Mouse (Mus musculus) heart, postnatal 0 days (tissue): ENCODE results near the gene Olig2. TPM values are rescaled to one million over a fixed set of nuclear protein-coding genes. Genes with fewer than 3 reads are reported as not detected.
A peak's percentile ranks its signal among the peaks of the same experiment; 100 is the strongest.

Experiments used
- ATAC-seq: fragments of 200-750 bp; cut with Nextera tagmentation; 2 replicates; pipeline ENCODE4 v1.8.0; 2017; ENCODE audit warnings: low read depth, moderate number of reproducible peaks, moderate library complexity; ENCODE audit not compliant: insufficient read depth
- DNase-seq: peaks from one replicate; pipeline ENCODE4 v3.0.0-alpha.2; 2016; ENCODE audit warnings: low spot score
- H3K27ac ChIP-seq: fragments of 300-500 bp; sonication (generic); 2 replicates; pipeline ENCODE4 v1.5.1; 2014; ENCODE audit warnings: low read depth, mild to moderate bottlenecking
- H3K27me3 ChIP-seq: fragments of 300-500 bp; sonication (generic); 2 replicates; pipeline ENCODE4 v1.6.1; 2014; ENCODE audit warnings: low read length, mixed read lengths; ENCODE audit not compliant: control insufficient read depth, insufficient read depth
- H3K36me3 ChIP-seq: fragments of 300-500 bp; sonication (generic); replicated peaks from 2 replicates; pipeline ENCODE4 v1.6.1; 2014; ENCODE audit warnings: low read length, mixed read lengths; ENCODE audit not compliant: control insufficient read depth, insufficient read depth
- H3K4me1 ChIP-seq: fragments of 300-500 bp; sonication (generic); 2 replicates; pipeline ENCODE4 v1.6.1; 2014; ENCODE audit warnings: antibody characterized with exemption; ENCODE audit not compliant: control insufficient read depth, insufficient read depth
- H3K4me2 ChIP-seq: fragments of 300-500 bp; sonication (generic); 2 replicates; pipeline ENCODE4 v1.6.1; 2014; ENCODE audit warnings: low read depth, mild to moderate bottlenecking, low read length, moderate library complexity
- H3K4me3 ChIP-seq: fragments of 300-500 bp; sonication (generic); 2 replicates; pipeline ENCODE4 v1.5.1; 2014; ENCODE audit warnings: low read depth, low read length
- H3K9ac ChIP-seq: fragments of 300-500 bp; sonication (generic); replicated peaks from 2 replicates; pipeline ENCODE4 v1.6.1; 2014; ENCODE audit warnings: low read depth, low read length, mixed read lengths
- H3K9me3 ChIP-seq: fragments of 300-500 bp; sonication (generic); replicated peaks from 2 replicates; pipeline ENCODE4 v1.6.1; 2016; ENCODE audit warnings: low read length; ENCODE audit not compliant: control insufficient read depth
- CTCF ChIP-seq: IDR thresholded peaks from 2 replicates; pipeline ENCODE4 v1.5.1; 2016; ENCODE audit warnings: antibody characterized with exemption, control low read depth, low read depth
- EP300 ChIP-seq: IDR thresholded peaks from 2 replicates; pipeline ENCODE4 v1.6.1; 2016; ENCODE audit warnings: antibody characterized with exemption, low read depth
- WGBS: fragments of 180-500 bp; shearing (Covaris S2); extraction: QIAGEN DNeasy Blood & Tissue Kit; methylation state at CpG from one replicate; pipeline ENCODE4 v1.1.7; 2014; 5-methylcytosine and 5-hydroxymethylcytosine counted together
- polyA plus RNA-seq: library from polyadenylated mRNA; unstranded; fragments of >200 nt; fragmentation: Nextera tagmentation; extraction: Ambion mirVana; gene quantifications from 2 replicates; pipeline ENCODE4 v1.2.1, GENCODE M21; 2015
- total RNA-seq: library from RNA; depleted of rRNA; stranded (reverse); fragments of >200 nt; gene quantifications from 2 replicates; pipeline ENCODE4 v1.2.3, GENCODE M21; 2014; ENCODE audit warnings: low replicate concordance

The Olig2 gene
- total and polyA plus RNA-seq, 2 experiments from 2014 or later, result 0.46 TPM; not detected in 1

DNA sequence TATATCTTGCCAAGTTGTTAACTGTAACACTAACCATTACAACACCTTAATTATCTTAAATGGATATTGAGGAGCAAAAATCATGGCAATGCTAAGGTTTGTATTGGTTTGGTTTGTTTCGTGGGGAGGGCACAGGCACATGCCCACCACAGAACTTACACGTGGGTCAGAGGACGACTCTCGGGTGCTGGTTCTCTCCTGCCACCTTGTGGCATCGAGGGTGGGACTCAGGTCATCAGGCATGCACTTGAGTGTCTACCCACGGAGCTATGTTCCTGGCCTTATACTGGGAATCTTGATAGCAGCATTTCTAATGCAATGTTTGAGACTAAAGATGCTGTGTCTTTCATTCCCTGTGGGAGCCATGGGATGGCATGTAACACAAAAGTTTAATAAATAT is 8.2 kb upstream of the Olig2 start:
- Histone ChIP-seq H3K27ac (no peak overlapping the region), H3K9me3 (0 out of 2 replicates have a peak, but pooled peaks cover 4% of the 10 kb centered on the region), H3K36me3 (no peaks in the 10 kb centered on the region), H3K4me1 (no peaks in the 10 kb centered on the region), H3K4me2 (no peak overlapping the region), H3K4me3 (no peak overlapping the region), H3K9ac (no peak overlapping the region), H3K27me3 (peaks cover 58% of the 10 kb centered on the region)
- TF ChIP-seq EP300 (no peak), CTCF (0 out of 2 replicates have a peak, but pooled peaks have one; percentile 11)
- DNase-seq (no peak), ATAC-seq (no peak)
- 27% methylated on average over 6 of the region's 6 CpGs for WGBS

DNA sequence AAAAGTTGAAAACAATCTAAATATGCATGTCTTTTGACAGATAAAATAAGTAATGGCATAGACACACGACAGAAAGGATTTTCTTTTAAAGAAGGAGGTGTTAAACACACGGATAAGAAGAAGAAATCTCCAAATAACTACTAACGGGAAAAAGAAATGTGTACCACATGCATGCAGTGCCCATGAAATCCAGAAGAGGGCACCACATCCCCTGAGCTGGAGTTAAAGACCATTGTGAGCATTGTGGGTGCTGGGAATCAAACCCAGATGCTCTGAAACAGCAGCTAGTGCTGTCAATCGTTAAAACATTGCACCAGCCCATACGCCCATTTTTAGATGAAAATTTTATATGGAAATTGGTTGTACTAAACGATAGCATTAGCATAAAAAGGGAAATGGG is 7.3 kb upstream of the Olig2 start:
- no peak overlapping the region for H3K4me3 ChIP-seq
- H3K4me1 ChIP-seq, result no peaks in the 10 kb centered on the region
- ATAC-seq (no peak), DNase-seq (no peak)
- 65% methylated on average over 6 of the region's 6 CpGs for WGBS
- H3K9me3 ChIP-seq, result 0 out of 2 replicates have a peak, but pooled peaks cover 4% of the 10 kb centered on the region
- no peaks in the 10 kb centered on the region for H3K36me3 ChIP-seq
- peaks cover 65% of the 10 kb centered on the region for H3K27me3 ChIP-seq
- H3K4me2 ChIP-seq, result no peak overlapping the region
- no peak overlapping the region for H3K9ac ChIP-seq
- peak; percentile 10; the same call in 1 of the 2 replicates for TF ChIP-seq CTCF
- TF ChIP-seq EP300, result no peak
- H3K27ac ChIP-seq, result no peak overlapping the region

DNA sequence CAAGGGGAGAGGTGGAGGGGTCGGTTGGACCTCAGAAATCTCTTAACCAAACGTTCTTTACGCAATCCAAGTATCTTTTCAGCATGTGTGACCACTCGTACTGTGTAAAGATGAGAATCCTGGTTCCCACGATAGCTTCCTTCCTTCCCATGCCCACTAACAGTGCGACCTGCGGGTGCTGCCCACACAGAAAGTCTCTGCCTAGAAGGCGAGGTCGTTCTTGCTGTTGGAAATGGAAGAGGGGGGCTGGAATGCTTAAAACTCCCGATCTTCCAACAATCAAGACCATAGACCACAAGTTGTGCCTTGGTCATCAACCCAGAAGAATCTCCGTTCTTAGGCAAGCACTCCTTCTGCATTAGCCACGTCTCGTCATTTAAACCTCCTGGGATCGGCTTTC is 6.0 kb upstream of the Olig2 start:
- ATAC-seq (no peak), DNase-seq (no peak)
- 0 out of 2 replicates have a peak, but pooled peaks cover 4% of the 10 kb centered on the region for H3K9me3 ChIP-seq
- no peak overlapping the region for H3K4me3 ChIP-seq
- no peak overlapping the region for H3K4me2 ChIP-seq
- no peak overlapping the region for H3K9ac ChIP-seq
- no peaks in the 10 kb centered on the region for H3K36me3 ChIP-seq
- peaks cover 75% of the 10 kb centered on the region for H3K27me3 ChIP-seq
- H3K4me1 ChIP-seq, result no peaks in the 10 kb centered on the region
- 18% methylated on average over 14 of the region's 14 CpGs for WGBS
- TF ChIP-seq CTCF (no peak), EP300 (no peak)
- H3K27ac ChIP-seq, result no peak overlapping the region

DNA sequence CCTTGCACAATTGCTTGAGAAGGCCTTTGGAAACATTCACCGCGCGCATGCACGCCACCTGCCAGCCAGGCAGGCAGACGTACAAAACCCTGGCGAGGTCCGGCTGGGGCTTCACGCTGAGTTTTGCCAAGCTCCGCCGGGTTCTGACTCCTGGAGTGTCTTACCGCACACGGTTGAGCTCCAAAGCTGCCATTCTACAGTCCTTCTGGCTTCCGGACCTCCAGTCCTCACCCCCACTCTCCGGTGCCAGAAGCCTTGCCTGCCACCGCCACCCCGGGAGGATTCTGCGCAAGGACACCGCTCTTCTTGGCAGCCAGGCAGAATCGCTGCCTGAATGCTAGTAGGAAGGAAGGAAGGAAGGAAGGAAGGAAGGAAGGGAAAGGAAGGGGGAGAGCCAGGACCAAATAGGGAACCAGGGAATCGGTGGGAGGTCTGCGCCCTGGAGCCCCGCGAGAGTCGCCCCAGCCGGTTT is 3.0 kb upstream of the Olig2 start:
- TF ChIP-seq EP300, result no peak
- no peak for TF ChIP-seq CTCF
- Histone ChIP-seq H3K9me3 (0 out of 2 replicates have a peak, but pooled peaks cover 4% of the 10 kb centered on the region), H3K4me2 (peak overlapping the region; percentile 7; the same call in 1 of the 2 replicates), H3K4me1 (no peaks in the 10 kb centered on the region; the same call in 1 of the 2 replicates), H3K4me3 (peak overlapping the region; percentile 12), H3K27me3 (peaks cover 100% of the 10 kb centered on the region), H3K9ac (no peak overlapping the region), H3K27ac (no peak overlapping the region), H3K36me3 (no peaks in the 10 kb centered on the region)
- WGBS, result 1% methylated on average over 25 of the region's 25 CpGs
- ATAC-seq (no peak), DNase-seq (no peak)

DNA sequence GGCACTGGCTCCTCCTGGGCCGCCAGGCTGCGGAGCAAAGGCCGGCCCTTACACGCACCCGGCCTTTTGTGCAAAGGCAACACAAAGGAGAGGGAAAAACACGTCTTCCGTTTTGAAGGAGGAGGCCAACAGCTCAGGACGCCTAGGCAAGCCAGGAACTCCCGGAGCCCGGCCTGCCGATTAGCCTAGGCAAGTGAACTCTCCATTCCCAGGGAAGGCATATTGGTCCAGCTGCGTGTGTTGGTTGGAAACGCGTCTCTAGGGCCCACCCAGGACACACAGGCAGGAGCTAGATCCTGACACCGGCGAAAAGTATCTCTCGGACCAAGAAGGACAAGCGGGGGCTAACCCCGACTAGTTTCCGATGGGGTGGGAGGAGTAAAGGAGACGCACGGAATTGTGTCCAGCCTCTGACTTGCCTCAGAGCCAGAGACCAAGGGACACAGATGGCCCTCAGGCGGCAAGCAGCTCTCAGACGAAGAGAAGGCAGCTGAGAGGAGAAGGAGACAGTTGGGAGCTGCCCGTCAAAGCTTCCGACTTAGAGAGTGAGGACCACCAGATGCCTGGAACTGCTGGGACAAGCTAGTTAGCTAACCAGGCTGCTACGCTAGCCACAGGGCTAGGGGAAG is 2.5 kb upstream of the Olig2 start:
- Histone ChIP-seq H3K27me3 (peaks cover 100% of the 10 kb centered on the region), H3K4me1 (no peaks in the 10 kb centered on the region; the same call in 1 of the 2 replicates), H3K9ac (no peak overlapping the region), H3K9me3 (0 out of 2 replicates have a peak, but pooled peaks cover 4% of the 10 kb centered on the region), H3K4me3 (peak overlapping the region; percentile 12), H3K27ac (no peak overlapping the region), H3K36me3 (no peaks in the 10 kb centered on the region), H3K4me2 (peak overlapping the region; percentile 7; the same call in 1 of the 2 replicates)
- DNase-seq (no peak), ATAC-seq (no peak)
- 2% methylated on average over 27 of the region's 27 CpGs for WGBS
- TF ChIP-seq EP300 (no peak), CTCF (no peak)
